Mouse (Mus musculus) hindbrain, postnatal 0 days (tissue): ENCODE measurements around the gene Zrsr2. TPM values are rescaled to one million over a fixed set of nuclear protein-coding genes. Genes with fewer than 3 reads are reported as not detected.
A peak's percentile ranks its signal among the peaks of the same experiment; 100 is the strongest.

ENCODE experiments used
- ATAC-seq: fragments of 200-750 bp; cut with Nextera tagmentation; 2 replicates; pipeline ENCODE4 v1.8.0; 2017; ENCODE audit warnings: mild to moderate bottlenecking, moderate TSS enrichment, moderate library complexity
- DNase-seq: peaks from one replicate; pipeline ENCODE4 v3.0.0-alpha.2; 2015; ENCODE audit warnings: low spot score
- H3K27ac ChIP-seq: fragments of 300-500 bp; sonication (generic); 2 replicates; pipeline ENCODE4 v1.5.1; 2014; ENCODE audit warnings: mild to moderate bottlenecking
- H3K27me3 ChIP-seq: fragments of 300-500 bp; sonication (generic); 2 replicates; pipeline ENCODE4 v1.6.1; 2014; ENCODE audit warnings: low read length, mixed read lengths; ENCODE audit not compliant: insufficient read depth
- H3K36me3 ChIP-seq: fragments of 300-500 bp; sonication (generic); 2 replicates; pipeline ENCODE4 v1.6.1; 2014; ENCODE audit warnings: low read length, mixed read lengths; ENCODE audit not compliant: insufficient read depth
- H3K4me1 ChIP-seq: fragments of 300-500 bp; sonication (generic); 2 replicates; pipeline ENCODE4 v1.6.1; 2014; ENCODE audit warnings: antibody characterized with exemption, low read length, mixed read lengths; ENCODE audit not compliant: insufficient read depth
- H3K4me2 ChIP-seq: fragments of 300-500 bp; sonication (generic); 2 replicates; pipeline ENCODE4 v1.6.1; 2014; ENCODE audit warnings: low read depth, mild to moderate bottlenecking, low read length, moderate library complexity, mixed read lengths
- H3K4me3 ChIP-seq: fragments of 300-500 bp; sonication (generic); 2 replicates; pipeline ENCODE4 v1.5.1; 2014; ENCODE audit warnings: low read length
- H3K9ac ChIP-seq: fragments of 300-500 bp; sonication (generic); replicated peaks from 2 replicates; pipeline ENCODE4 v1.6.1; 2014; ENCODE audit warnings: mild to moderate bottlenecking, low read length, moderate library complexity, mixed read lengths
- H3K9me3 ChIP-seq: fragments of 300-500 bp; sonication (generic); 2 replicates; pipeline ENCODE4 v1.6.1; 2016; ENCODE audit warnings: low read length, mixed read lengths
- CTCF ChIP-seq: IDR thresholded peaks from 2 replicates; pipeline ENCODE4 v1.5.1; 2016; ENCODE audit warnings: antibody characterized with exemption, control low read depth, low read depth
- WGBS: fragments of 180-500 bp; shearing (Covaris S2); extraction: QIAGEN DNeasy Blood & Tissue Kit; methylation state at CpG from one replicate; pipeline ENCODE4 v1.1.7; 2014; 5-methylcytosine and 5-hydroxymethylcytosine counted together
- polyA plus RNA-seq: library from polyadenylated mRNA; unstranded; fragments of >200 nt; fragmentation: Nextera tagmentation; extraction: Ambion mirVana; gene quantifications from 2 replicates; pipeline ENCODE4 v1.2.1, GENCODE M21; 2015
- total RNA-seq: library from RNA; depleted of rRNA; stranded (reverse); fragments of >200 nt; gene quantifications from 2 replicates; pipeline ENCODE4 v1.2.3, GENCODE M21; 2014

Zrsr2 gene
- total and polyA plus RNA-seq, 2 experiments from 2014 or later = 10.5 to 87.9 TPM

GRCm38 (mm10) chrX:163981092-163981491 is 22.6 kb upstream of the Zrsr2 start:
- no peak overlapping the region for H3K27ac ChIP-seq
- no peaks in the 10 kb centered on the region for H3K36me3 ChIP-seq
- no peaks in the 10 kb centered on the region for H3K9me3 ChIP-seq
- 88% methylated on average over 1 of the region's 1 CpGs for WGBS
- H3K4me3 ChIP-seq = no peak overlapping the region
- no peak overlapping the region for H3K9ac ChIP-seq
- H3K4me2 ChIP-seq = no peak overlapping the region
- no peak for TF ChIP-seq CTCF
- H3K27me3 ChIP-seq = no peaks in the 10 kb centered on the region
- no peaks in the 10 kb centered on the region for H3K4me1 ChIP-seq
- no peak for DNase-seq
- no peak for ATAC-seq

GRCm38 (mm10) chrX:163957803-163958466 is 526 bp downstream of the Zrsr2 start:
- DNase-seq = peak; percentile 73
- 30% methylated on average over 63 of the region's 67 CpGs for WGBS

GRCm38 (mm10) chrX:163957381-163957780 is 1.1 kb downstream of the Zrsr2 start:
- Histone ChIP-seq H3K36me3 (peaks cover 8% of the 10 kb centered on the region), H3K27ac (no peak overlapping the region; the same call in 1 of the 2 replicates), H3K9ac (peak overlapping the region; percentile 75), H3K4me1 (no peaks in the 10 kb centered on the region; the same call in 1 of the 2 replicates), H3K4me3 (peak overlapping the region; percentile 61), H3K9me3 (no peaks in the 10 kb centered on the region), H3K4me2 (peak overlapping the region; percentile 46), H3K27me3 (no peaks in the 10 kb centered on the region)
- no peak for DNase-seq
- no peak for TF ChIP-seq CTCF
- 45% methylated on average over 12 of the region's 12 CpGs for WGBS
- ATAC-seq = 0 out of 2 replicates have a peak, but pooled peaks have one; percentile 1

More at GRCm38 (mm10) chrX:163957803-163958466, 526 bp downstream of the Zrsr2 start:
- Histone ChIP-seq H3K4me1 (no peaks in the 10 kb centered on the region; the same call in 1 of the 2 replicates), H3K9ac (peak overlapping the region; percentile 75), H3K4me2 (peak overlapping the region; percentile 46), H3K9me3 (no peaks in the 10 kb centered on the region), H3K27me3 (no peaks in the 10 kb centered on the region), H3K36me3 (peaks cover 8% of the 10 kb centered on the region), H3K4me3 (peak overlapping the region; percentile 61), H3K27ac (peak overlapping the region; percentile 95)
- TF ChIP-seq CTCF = no peak
- ATAC-seq = peak; percentile 89

GRCm38 (mm10) chrX:163951618-163952017 is 6.8 kb downstream of the Zrsr2 start:
- no peak overlapping the region for H3K4me2 ChIP-seq
- no peak for TF ChIP-seq CTCF
- ATAC-seq (no peak), DNase-seq (no peak)
- no peaks in the 10 kb centered on the region for H3K4me1 ChIP-seq
- H3K9me3 ChIP-seq = no peaks in the 10 kb centered on the region
- H3K27me3 ChIP-seq = no peaks in the 10 kb centered on the region
- H3K36me3 ChIP-seq = peaks cover 8% of the 10 kb centered on the region
- WGBS = 61% methylated on average over 1 of the region's 1 CpGs
- no peak overlapping the region for H3K27ac ChIP-seq
- H3K9ac ChIP-seq = no peak overlapping the region
- H3K4me3 ChIP-seq = no peak overlapping the region

GRCm38 (mm10) chrX:163944381-163944780 is 14.1 kb downstream of the Zrsr2 start:
- DNase-seq = no peak
- Histone ChIP-seq H3K4me1 (no peaks in the 10 kb centered on the region), H3K9me3 (no peaks in the 10 kb centered on the region), H3K4me2 (no peak overlapping the region), H3K27me3 (no peaks in the 10 kb centered on the region), H3K36me3 (no peaks in the 10 kb centered on the region), H3K4me3 (no peak overlapping the region), H3K27ac (no peak overlapping the region), H3K9ac (no peak overlapping the region)
- no peak for ATAC-seq
- no peak for TF ChIP-seq CTCF
- WGBS = 86% methylated on average over 3 of the region's 3 CpGs

- no peak for DNase-seq
- TF ChIP-seq CTCF = no peak
- no peaks in the 10 kb centered on the region for H3K4me1 ChIP-seq
Observed at GRCm38 (mm10) chrX:163938587-163938986, 19.9 kb downstream of the Zrsr2 start.

GRCm38 (mm10) chrX:163934731-163935130 is 23.7 kb downstream of the Zrsr2 start:
- DNase-seq (no peak), ATAC-seq (no peak)
- Histone ChIP-seq H3K36me3 (no peaks in the 10 kb centered on the region), H3K9me3 (no peaks in the 10 kb centered on the region), H3K27me3 (no peaks in the 10 kb centered on the region), H3K27ac (no peak overlapping the region), H3K9ac (no peak overlapping the region), H3K4me3 (no peak overlapping the region), H3K4me1 (no peaks in the 10 kb centered on the region), H3K4me2 (no peak overlapping the region)
- no peak for TF ChIP-seq CTCF
- WGBS = 81% methylated on average over 8 of the region's 8 CpGs

More at GRCm38 (mm10) chrX:163938587-163938986, 19.9 kb downstream of the Zrsr2 start:
- no peak overlapping the region for H3K27ac ChIP-seq
- H3K9me3 ChIP-seq = no peaks in the 10 kb centered on the region
- ATAC-seq = no peak
- H3K4me2 ChIP-seq = no peak overlapping the region
- no peaks in the 10 kb centered on the region for H3K27me3 ChIP-seq
- H3K36me3 ChIP-seq = no peaks in the 10 kb centered on the region
- no peak overlapping the region for H3K4me3 ChIP-seq
- no peak overlapping the region for H3K9ac ChIP-seq
- WGBS = 88% methylated on average over 6 of the region's 6 CpGs
